Mouse (Mus musculus): ENCODE results near the gene Fip1l1.

DNA sequence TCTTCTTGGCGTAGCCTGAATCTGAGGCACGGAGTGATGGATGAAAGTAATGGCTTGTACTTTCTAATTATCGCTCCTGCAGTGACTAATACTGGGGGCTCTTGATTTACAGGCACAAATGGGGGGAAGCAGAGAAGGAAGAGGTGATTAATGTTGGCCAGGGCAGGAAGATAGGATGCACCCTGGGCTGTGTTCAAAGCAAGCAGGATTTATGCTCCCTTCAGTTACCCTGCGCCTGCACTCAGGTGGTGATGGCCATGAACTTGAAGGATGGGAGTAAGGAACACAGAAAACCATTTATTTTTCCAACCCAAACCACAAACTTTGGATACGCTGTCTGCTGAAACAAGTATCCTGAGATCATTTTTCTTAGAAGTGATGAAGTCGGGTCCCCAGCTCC is 98.2 kb downstream of the Fip1l1 start:
- no peak for TF ChIP-seq CTCF (IDR thresholded peaks at IDR 0.05; ENCODE audit: extremely low read depth, insufficient read depth, insufficient read length, insufficient replicate concordance)
- TF ChIP-seq POLR2A (IDR thresholded peaks at IDR 0.05; ENCODE audit: low read depth, low read length) = no peak

All from spleen, adult 2 months (tissue).